Mouse (Mus musculus) MEL (cell line): ENCODE measurements around the gene Cul9. TPM values are rescaled to one million over a fixed set of nuclear protein-coding genes. Genes with fewer than 3 reads are reported as not detected.

ENCODE experiments used
- DNase-seq: peaks from one replicate; pipeline ENCODE4 v3.0.0; 2011; ENCODE audit warnings: low read depth, low spot score
- H3K27ac ChIP-seq: 2 replicates; pipeline ENCODE4 v1.5.1; 2012; ENCODE audit warnings: low read depth, mild to moderate bottlenecking, control low read depth, low read length, moderate library complexity; ENCODE audit not compliant: control insufficient read depth
- H3K27me3 ChIP-seq, 2 experiments: fragments of 150-350 bp in 1 of 2; sonication (generic) in 1 of 2; 2 replicates each; pipeline ENCODE4 v1.6.1; 2012; ENCODE audit warnings: low read length in 2 of 2, mild to moderate bottlenecking in 2 of 2, improper control_type of control experiment in 1 of 2, moderate library complexity in 1 of 2; ENCODE audit not compliant: insufficient read depth in 2 of 2, control insufficient read depth in 1 of 2
- H3K36me3 ChIP-seq, 2 experiments: 2 replicates each; pipeline ENCODE4 v1.6.1; 2012 to 2014; ENCODE audit warnings: low read length in 2 of 2, improper control_type of control experiment in 1 of 2, inconsistent platforms in 1 of 2, mild to moderate bottlenecking in 1 of 2; ENCODE audit not compliant: insufficient read depth in 2 of 2, control insufficient read depth in 1 of 2
- H3K4me1 ChIP-seq, 2 experiments: fragments of 150-350 bp in 1 of 2; sonication (generic) in 1 of 2; 2 replicates each; pipeline ENCODE4 v1.6.1; 2012; ENCODE audit warnings: low read length in 2 of 2, improper control_type of control experiment in 1 of 2, mild to moderate bottlenecking in 1 of 2; ENCODE audit not compliant: insufficient read depth in 2 of 2, control insufficient read depth in 1 of 2
- H3K4me3 ChIP-seq, 2 experiments: fragments of 150-350 bp in 1 of 2; sonication (generic) in 1 of 2; 2 replicates each; pipeline ENCODE4 v1.5.1; 2012; ENCODE audit warnings: low read depth in 2 of 2, low read length in 2 of 2, mild to moderate bottlenecking in 2 of 2, moderate library complexity in 2 of 2, control low read depth in 1 of 2, improper control_type of control experiment in 1 of 2; ENCODE audit not compliant: control insufficient read depth in 1 of 2, insufficient read depth in 1 of 2
- H3K79me2 ChIP-seq: 2 replicates; pipeline ENCODE4 v1.6.1; 2012; ENCODE audit warnings: mild to moderate bottlenecking, low read length, moderate library complexity; ENCODE audit not compliant: control insufficient read depth, poor library complexity, insufficient read depth
- H3K9ac ChIP-seq: 2 replicates; pipeline ENCODE4 v1.6.1; 2012; ENCODE audit warnings: low read depth, mild to moderate bottlenecking, control low read depth, low read length, moderate library complexity; ENCODE audit not compliant: control insufficient read depth, poor library complexity, severe bottlenecking
- H3K9me3 ChIP-seq: fragments of 150-350 bp; sonication (generic); replicated peaks from 2 replicates; pipeline ENCODE4 v1.6.1; 2012; ENCODE audit warnings: mild to moderate bottlenecking, low read length, improper control_type of control experiment, moderate library complexity; ENCODE audit not compliant: insufficient read depth
- ELF1 ChIP-seq: IDR thresholded peaks from 2 replicates; pipeline ENCODE4 v1.6.1; 2014; ENCODE audit warnings: low read depth, mild to moderate bottlenecking, inconsistent platforms, low read length, improper control_type of control experiment, moderate library complexity
- GABPA ChIP-seq: IDR thresholded peaks from 2 replicates; pipeline ENCODE4 v1.6.1; 2012; ENCODE audit warnings: low read depth, mild to moderate bottlenecking, inconsistent platforms, low read length, improper control_type of control experiment, moderate library complexity
- GATA1 ChIP-seq: IDR thresholded peaks from 2 replicates; pipeline ENCODE4 v1.6.1; 2011; ENCODE audit warnings: low read depth, low read length, improper control_type of control experiment
- HCFC1 ChIP-seq: IDR thresholded peaks from 2 replicates; pipeline ENCODE4 v1.6.1; 2012; ENCODE audit warnings: low read depth, mild to moderate bottlenecking, inconsistent platforms, low read length, improper control_type of control experiment, moderate library complexity
- KAT2A ChIP-seq: conservative IDR thresholded peaks from 2 replicates; pipeline ENCODE4 v1.6.1; 2012; ENCODE audit warnings: low read depth, low read length, improper control_type of control experiment, inconsistent platforms
- MAFK ChIP-seq: IDR thresholded peaks from 2 replicates; pipeline ENCODE4 v1.6.1; 2011; ENCODE audit warnings: low read depth, mild to moderate bottlenecking, low read length, improper control_type of control experiment, borderline replicate concordance
- MAZ ChIP-seq: IDR thresholded peaks from 2 replicates; pipeline ENCODE4 v1.6.1; 2012; ENCODE audit warnings: low read depth, mild to moderate bottlenecking, inconsistent platforms, low read length, improper control_type of control experiment
- MEF2A ChIP-seq: IDR thresholded peaks from 2 replicates; pipeline ENCODE4 v1.6.1; 2014; ENCODE audit warnings: low read depth, mild to moderate bottlenecking, inconsistent platforms, low read length, improper control_type of control experiment; ENCODE audit not compliant: poor library complexity, insufficient replicate concordance, severe bottlenecking; ENCODE audit errors: extremely low read depth
- MXI1 ChIP-seq: IDR thresholded peaks from 2 replicates; pipeline ENCODE4 v1.6.1; 2011; ENCODE audit warnings: mild to moderate bottlenecking, low read depth, low read length, improper control_type of control experiment
- MYB ChIP-seq: IDR thresholded peaks from 2 replicates; pipeline ENCODE4 v1.6.1; 2011; ENCODE audit warnings: mild to moderate bottlenecking, low read depth, low read length, improper control_type of control experiment
- POLR2A ChIP-seq, 2 experiments: IDR thresholded peaks; 2 replicates each; pipeline ENCODE4 v1.6.1; 2011 to 2012; ENCODE audit warnings: low read length in 2 of 2, mild to moderate bottlenecking in 2 of 2, control low read depth in 1 of 2, improper control_type of control experiment in 1 of 2, low read depth in 1 of 2, moderate library complexity in 1 of 2; ENCODE audit not compliant: control insufficient read depth in 1 of 2, insufficient read depth in 1 of 2, poor library complexity in 1 of 2
- RAD21 ChIP-seq: IDR thresholded peaks from 2 replicates; pipeline ENCODE4 v1.6.1; 2011; ENCODE audit warnings: mild to moderate bottlenecking, low read depth, low read length, improper control_type of control experiment
- RCOR1 ChIP-seq: IDR thresholded peaks from 2 replicates; pipeline ENCODE4 v1.6.1; 2012; ENCODE audit warnings: low read depth, mild to moderate bottlenecking, inconsistent platforms, low read length, improper control_type of control experiment
- SIN3A ChIP-seq: IDR thresholded peaks from 2 replicates; pipeline ENCODE4 v1.6.1; 2012; ENCODE audit warnings: low read length, improper control_type of control experiment, inconsistent platforms
- SMC3 ChIP-seq: IDR thresholded peaks from 2 replicates; pipeline ENCODE4 v1.6.1; 2011; ENCODE audit warnings: low read depth, low read length, improper control_type of control experiment
- TAL1 ChIP-seq: IDR thresholded peaks from 2 replicates; pipeline ENCODE4 v1.6.1; 2012; ENCODE audit warnings: mild to moderate bottlenecking, inconsistent platforms, low read length, moderate library complexity, mixed read lengths
- ZNF384 ChIP-seq: IDR thresholded peaks from 2 replicates; pipeline ENCODE4 v1.6.1; 2012; ENCODE audit warnings: low read depth, mild to moderate bottlenecking, inconsistent platforms, low read length, improper control_type of control experiment
- polyA plus RNA-seq, 2 experiments: library from polyadenylated mRNA; stranded (reverse) in 1 of 2; unstranded in 1 of 2; fragments of >175 nt in 1 of 2; fragments of >200 nt in 1 of 2; gene quantifications; 2 replicates each; pipeline versions ENCODE4 v1.2.1 to v1.2.4; 2012; ENCODE audit warnings: low replicate concordance in 2 of 2, low read depth in 1 of 2; ENCODE audit not compliant: insufficient read length in 2 of 2, insufficient read depth in 1 of 2, missing spikeins in 1 of 2
- total RNA-seq: library from RNA; depleted of rRNA; stranded (reverse); fragments of 300-350 nt; gene quantifications from 2 replicates; pipeline ENCODE4 v1.2.3, GENCODE M21; 2012

The Cul9 gene
- total and polyA plus RNA-seq, 3 experiments: 3.6 to 10.7 TPM; not detected in 1

GRCm38 (mm10) chr17:46519971-46520370 is 26.2 kb downstream of the Cul9 start:
- TF ChIP-seq MXI1 (0 out of 2 replicates have a peak, but pooled peaks have one; percentile 24), ELF1 (no peak)
- H3K4me3 ChIP-seq: peak overlapping the region; percentile 54 to 58
- H3K9ac ChIP-seq: peak overlapping the region; percentile 67

GRCm38 (mm10) chr17:46513329-46513728 is 32.9 kb downstream of the Cul9 start:
- peak; percentile 83 for TF ChIP-seq KAT2A
- no peak for TF ChIP-seq GATA1
- no peak for TF ChIP-seq SIN3A
- TF ChIP-seq RAD21: no peak
- TF ChIP-seq ZNF384: no peak
- TF ChIP-seq GABPA: no peak
- TF ChIP-seq POLR2A (IDR thresholded peaks at IDR 0.05; ENCODE audit: control insufficient read depth in 1 of 2, insufficient read depth in 1 of 2, low read depth in 1 of 2, low read length in 2 of 2, poor library complexity in 1 of 2): no peak
- TF ChIP-seq SMC3: no peak
- peak; percentile 96 for TF ChIP-seq HCFC1
- TF ChIP-seq MEF2A: no peak
- TF ChIP-seq MAFK: no peak
- no peak for TF ChIP-seq MAZ
- no peak for TF ChIP-seq RCOR1
- TF ChIP-seq TAL1: no peak
- no peak for TF ChIP-seq MYB
- peak; percentile 40 for DNase-seq
- Histone ChIP-seq H3K79me2 (no peaks in the 10 kb centered on the region), H3K9ac (no peak overlapping the region), H3K4me3 (no peak overlapping the region), H3K36me3 (no peaks in the 10 kb centered on the region), H3K9me3 (no peaks in the 10 kb centered on the region), H3K4me1 (no peaks in the 10 kb centered on the region), H3K27me3 (no peaks in the 10 kb centered on the region), H3K27ac (no peak overlapping the region)

More at GRCm38 (mm10) chr17:46519971-46520370, 26.2 kb downstream of the Cul9 start:
- DNase-seq: no peak
- Histone ChIP-seq H3K36me3 (no peaks in the 10 kb centered on the region), H3K79me2 (no peaks in the 10 kb centered on the region), H3K9me3 (no peaks in the 10 kb centered on the region), H3K4me1 (peaks cover 0 to 3% of the 10 kb centered on the region in 2 experiments; a peak in 1 of 4 replicates), H3K27me3 (no peaks in the 10 kb centered on the region), H3K27ac (no peak overlapping the region)
